Mouse (Mus musculus): ENCODE measurements around the gene Supt3.

The Supt3 gene

DNA sequence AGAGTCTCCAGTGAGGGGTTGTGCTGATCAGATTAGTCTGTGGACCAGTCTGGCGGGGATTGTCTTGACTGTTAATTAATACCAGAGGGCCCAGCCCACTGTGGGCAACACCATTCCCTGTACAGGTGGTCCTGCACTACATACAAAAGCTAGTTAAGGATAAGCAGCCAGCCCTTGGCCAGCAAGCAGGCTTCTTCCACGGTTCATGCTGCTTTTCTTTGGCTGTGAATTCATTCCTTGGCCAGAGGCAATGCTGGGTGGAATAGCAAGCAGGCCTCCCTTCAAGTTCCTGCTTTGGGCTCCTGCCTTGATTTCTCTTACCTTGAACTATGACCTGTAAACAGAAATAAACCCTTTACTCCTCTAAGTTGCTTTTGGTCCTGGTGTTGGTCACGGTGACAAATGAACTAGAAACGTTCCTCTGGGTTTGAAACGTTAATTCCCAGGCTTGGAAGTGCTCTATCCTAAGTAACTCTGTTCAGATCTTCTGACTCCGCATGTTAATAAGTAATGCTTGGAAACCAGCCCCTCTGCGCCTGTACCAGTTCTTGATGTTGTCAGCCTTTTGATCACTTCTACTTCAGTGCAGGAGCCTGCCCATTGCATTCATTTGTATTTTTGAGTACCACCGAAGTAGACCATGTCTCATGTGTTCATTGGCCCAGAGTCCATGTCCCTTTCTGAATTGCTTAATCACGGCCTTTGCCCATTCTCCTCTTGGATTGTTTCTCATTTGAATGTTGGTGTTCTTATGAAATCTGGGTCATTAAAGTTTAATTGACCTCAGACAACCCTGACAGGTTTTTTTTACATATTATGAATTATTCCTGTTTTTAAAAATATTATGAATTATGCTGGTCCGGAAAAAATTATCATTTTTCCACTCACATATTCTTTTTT, 356.8 kb downstream of the Supt3 start:
- no peak for DNase-seq (ENCODE audit: low spot score)

DNA sequence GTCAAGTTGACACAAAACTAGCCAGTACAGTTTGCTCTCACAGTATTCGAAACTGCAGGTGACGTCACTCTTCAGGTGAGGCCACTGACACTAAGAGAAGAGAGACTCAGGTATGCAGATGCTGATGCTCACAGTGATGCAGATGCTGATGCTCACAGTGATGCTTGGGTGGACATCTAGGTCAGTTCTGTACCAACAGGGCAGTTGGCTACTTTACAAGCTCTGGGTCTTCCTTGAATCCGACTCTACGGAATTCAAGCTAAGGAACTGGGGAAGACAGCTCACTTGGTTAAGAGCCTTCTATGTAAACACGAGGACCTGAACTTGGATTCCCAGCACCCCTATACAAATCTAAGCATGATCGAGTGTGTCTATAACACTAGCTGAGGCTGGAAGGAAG, 359.5 kb downstream of the Supt3 start:
- no peak for DNase-seq (ENCODE audit: low spot score)

DNA sequence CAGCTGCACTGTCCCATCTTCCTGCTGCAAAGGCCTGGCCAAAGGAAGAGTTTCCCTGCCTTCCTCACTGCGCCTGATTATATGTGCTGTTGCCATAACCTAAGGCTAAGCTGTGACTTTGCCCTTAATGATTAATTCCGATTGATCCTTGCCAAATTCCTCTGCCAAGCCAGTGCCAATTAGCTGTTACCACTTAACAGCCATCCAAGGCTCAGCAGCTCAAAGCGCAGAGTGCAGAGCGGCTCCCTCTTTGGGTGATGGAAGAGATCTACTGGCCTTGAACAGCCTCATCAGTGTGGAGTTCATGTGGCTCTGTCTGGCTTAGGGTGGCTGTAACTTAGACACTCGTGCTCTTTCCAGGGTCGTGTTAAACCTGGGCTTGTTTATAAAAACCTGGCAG, 366.1 kb downstream of the Supt3 start:
- DNase-seq (ENCODE audit: low spot score): no peak

DNA sequence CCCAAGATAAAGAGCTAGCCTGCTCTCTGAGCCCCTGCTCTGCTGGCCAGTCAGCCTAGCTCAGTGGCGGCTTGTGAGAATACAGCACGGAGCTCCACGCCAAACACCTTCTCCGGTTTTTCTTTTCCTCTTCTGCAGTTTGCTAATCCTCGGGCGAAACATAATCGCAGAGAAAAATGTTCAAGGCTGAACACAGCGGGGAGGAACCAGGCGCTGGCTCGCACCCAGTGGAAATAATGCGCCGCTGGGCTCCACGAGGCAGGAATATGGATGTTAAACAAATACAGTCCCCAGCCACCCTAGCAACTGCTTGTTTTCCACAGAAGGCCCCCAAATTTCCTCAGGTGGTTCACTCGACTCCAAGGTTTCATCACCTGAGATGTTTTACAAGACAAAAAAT, 367.7 kb downstream of the Supt3 start:
- no peak for DNase-seq (ENCODE audit: low spot score)

DNA sequence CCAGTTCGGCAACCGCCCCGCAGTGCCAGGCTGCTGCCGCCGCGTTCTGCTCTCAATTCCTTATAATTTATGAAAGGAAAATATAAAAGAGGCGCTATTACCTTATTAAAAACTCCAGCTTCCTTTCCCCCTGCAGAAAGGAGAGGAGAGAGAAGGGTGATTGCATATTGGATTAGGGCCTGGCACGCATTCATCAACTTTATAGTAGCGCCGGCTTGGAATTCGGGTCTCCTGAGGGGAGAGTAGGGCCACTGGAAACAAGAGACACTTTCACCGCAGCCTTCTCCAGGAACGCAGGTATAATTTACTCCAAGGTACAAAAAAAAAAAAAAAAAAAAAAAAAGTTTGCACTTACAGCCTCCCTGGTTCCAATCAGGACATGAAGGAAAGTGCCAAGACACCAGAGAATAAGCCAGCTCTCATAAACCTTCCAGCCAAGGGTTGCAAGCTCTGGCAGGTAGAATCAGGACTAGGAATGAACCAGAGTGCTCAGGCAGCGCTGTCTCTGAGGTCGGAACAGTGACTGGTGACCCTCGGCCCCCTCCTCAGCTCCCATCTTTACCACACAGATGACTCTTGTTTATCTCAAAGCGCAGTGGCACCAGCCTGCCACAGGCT, 374.5 kb downstream of the Supt3 start:
- no peak for DNase-seq (ENCODE audit: low spot score)

DNA sequence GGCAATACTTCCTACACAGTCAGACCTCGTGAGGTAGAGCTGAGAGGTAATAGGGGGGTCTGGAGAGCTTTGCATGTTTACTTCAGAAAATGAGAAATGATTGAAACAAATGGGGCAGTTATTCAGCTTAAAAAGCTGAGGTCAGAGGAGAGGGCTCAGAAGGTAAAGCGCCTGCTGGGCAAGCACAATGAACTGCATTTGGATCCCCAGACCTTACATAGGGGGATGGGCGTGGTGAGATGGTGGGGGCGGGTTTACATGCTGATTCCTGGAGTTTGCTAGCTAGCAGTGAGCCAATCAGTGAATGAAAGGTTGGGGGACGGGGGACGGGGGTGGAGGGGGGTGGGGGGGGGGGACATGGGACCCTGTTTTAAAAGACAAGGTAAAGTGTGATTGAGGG, 376.8 kb downstream of the Supt3 start:
- no peak for DNase-seq (ENCODE audit: low spot score)

DNA sequence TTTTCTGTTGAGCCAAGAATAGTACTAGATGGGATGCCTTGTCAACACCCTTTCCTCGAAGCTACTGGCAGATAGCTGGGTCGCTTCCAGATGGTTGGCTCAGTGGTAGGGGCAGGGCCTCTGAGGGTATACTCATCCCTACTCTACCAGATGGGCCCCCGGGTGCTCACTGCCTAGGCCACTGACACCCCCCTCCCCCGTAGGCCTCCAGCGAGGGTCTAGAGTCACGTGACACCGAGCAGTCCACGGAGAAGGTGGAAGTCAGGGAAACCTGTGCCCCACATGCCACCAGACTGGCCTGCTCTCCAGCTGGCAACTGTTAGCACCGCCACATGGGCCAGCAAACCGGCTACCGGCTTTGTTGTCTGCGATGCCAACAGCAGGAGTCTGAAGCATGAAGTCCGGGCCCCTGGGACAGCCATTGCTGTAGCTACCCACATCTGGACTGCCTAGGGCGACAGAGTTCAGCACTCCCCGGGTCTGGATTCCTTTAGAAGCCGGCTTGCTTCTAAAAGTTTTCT, 381.3 kb downstream of the Supt3 start:
- no peak for DNase-seq (ENCODE audit: low spot score)

DNA sequence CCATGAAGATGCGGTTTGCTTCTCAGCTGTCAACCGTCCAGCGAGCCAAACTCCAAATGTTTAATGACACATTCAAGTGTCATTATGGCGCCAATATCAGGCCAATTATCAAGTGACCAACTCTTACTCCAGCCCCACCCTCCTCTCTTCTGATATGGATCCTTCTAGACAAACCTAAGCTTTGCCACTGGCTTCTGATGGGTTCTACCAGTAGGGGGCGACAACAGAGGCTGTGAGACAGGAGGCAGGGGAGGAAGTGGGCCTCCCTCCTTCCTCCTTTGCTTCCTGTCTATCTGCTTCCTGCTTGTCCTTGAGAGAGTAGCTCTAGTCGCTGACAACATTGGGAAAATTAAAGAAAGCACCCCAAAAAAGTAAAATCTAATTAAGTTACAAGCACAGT, 383.7 kb downstream of the Supt3 start:
- no peak for DNase-seq (ENCODE audit: low spot score)

DNA sequence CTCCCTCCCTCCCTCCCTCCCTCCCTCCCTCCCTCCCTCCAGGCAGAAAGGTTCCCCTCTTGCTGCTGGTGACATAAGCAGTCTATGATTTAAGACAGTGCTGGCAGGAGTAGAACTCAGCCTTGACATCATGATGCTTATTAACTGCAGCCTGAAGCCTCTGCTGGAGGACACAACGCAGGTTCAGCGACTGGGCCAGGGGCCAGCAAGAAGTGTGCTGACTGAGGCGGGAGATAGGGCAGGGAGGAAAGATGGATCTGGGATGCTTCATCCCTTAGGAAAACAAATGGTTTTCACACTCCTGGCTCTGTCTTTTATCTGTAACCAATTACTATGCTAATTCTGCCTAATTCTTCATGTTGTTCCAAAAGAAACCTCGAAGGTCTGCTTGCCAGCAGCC, 388.8 kb downstream of the Supt3 start:
- DNase-seq (ENCODE audit: low spot score): no peak

Data from T-cell, adult 2 months (primary cell).